Mouse (Mus musculus) T-helper 17 cell (primary cell): ENCODE data around the gene Cpt1c.

Experiments
- in situ Hi-C, 2 experiments: fragments of 300-600 bp; cut with MboI, MseI; formaldehyde crosslinking; loops; 1 replicate in 1 of 2; 2 replicates in 1 of 2; pipeline ENCODE4 v1.15.1; 2025; ENCODE audit warnings: high pct_unique_total_duplicates in 2 of 2

Cpt1c gene

DNA sequence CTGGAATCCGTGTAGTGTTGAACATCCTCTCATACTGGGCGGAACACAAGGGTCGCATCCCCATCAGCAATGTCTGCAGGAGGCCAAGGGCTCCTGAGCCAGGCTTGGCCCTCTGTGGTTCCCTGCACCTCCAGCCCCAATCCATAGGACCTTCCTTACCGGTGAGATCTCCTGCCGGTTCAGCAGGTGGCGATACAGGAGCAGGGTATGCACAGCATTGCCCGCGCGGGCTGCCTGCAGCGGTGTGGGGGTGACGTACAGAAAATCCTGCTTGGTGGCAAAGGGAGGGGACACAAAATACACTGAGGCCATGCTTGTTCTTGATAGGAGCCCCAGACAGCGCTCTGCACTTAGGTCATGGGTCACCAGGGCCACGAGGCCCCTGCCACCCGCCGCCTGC lies 8.0 kb downstream of the Cpt1c start:
- in situ Hi-C loops: no loop called here

DNA sequence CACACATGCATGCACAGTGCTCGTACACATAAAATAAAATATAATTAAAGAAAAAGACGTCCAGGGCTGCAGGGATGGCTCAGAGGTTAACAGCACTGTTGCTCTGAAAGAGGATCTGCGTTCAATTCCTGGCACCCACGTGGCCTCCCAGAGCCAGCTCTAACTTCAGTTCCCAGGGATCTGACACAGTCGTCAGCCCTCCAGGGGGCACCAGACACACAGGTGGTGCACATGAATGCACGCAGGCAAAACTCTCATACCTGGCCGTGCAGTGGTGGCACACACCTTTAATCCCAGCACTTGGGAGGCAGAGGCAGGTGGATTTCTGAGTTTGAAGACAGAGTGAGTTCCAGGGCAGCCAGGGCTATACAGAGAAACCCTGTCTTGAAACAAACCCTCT lies 8.7 kb downstream of the Cpt1c start:
- in situ Hi-C loops: no loop called here

DNA sequence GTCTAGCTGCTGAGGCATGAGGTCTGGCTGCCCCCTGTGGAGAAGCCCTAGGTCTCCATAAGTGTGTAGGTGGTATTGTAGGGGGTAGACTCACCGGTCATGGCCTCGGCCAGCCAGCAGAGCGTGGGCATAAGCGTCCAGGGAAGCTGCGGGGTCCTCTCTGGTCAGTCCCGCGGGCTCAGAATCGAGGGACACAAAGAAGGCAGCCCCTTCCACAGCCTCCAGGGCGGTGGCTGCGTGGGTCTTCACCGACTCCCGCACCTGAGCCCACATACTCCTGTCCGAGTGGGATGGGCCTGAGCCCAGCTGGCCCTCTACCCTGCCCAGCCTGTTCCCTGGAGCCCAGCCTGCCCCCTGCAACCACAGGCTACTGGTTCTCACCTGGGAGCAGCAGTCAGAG lies 9.7 kb downstream of the Cpt1c start:
- in situ Hi-C loops: loop anchor here in 1 of 2 experiments (5.0 kb wide), 1 partner anchor 53 kb away; no protein-coding TSS in a partner anchor

DNA sequence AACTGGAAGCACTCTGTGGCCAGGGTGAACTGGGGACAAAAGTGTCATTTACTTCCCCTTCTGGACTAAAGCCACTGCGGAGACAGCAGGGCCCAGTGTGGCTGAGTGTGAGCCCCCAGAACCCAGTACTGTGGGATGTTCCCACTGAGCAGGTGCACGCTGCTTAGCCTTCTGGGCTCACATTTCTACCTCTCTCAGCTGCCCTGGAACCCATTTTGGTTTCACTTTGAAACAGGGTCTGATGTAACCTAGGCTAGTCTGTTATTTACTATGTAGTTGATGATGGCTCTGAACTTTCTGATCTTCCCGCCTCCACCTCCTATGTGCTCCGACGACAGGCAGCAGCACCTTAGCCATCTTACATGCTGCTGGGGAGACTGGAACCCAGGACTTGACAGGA lies 11.8 kb downstream of the Cpt1c start:
- in situ Hi-C loops: loop anchor here in 1 of 2 experiments (5.0 kb wide), 1 partner anchor 51 kb away; no protein-coding TSS in a partner anchor

DNA sequence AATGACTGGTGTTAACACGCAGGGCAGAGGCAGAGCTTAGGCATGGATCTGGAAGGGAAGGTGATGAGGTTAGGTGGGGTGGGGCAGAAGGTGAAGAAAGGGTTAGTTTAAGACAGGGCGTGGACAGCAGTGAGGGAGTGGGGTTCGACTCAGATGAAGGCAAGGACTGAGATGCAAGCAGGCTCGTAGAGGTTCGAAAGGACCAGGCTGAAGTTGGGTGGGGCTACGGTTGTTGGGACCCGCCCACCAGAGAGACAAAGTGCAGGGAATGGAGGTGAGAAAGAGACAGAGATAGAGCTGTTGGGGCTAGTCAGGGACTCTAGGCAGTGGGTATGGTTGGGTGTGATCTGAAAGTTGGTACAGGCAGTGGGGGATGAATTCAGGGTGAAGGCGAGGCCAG lies 12.3 kb downstream of the Cpt1c start:
- in situ Hi-C loops: loop anchor here in 1 of 2 experiments (5.0 kb wide), 1 partner anchor 50 kb away; no protein-coding TSS in a partner anchor

DNA sequence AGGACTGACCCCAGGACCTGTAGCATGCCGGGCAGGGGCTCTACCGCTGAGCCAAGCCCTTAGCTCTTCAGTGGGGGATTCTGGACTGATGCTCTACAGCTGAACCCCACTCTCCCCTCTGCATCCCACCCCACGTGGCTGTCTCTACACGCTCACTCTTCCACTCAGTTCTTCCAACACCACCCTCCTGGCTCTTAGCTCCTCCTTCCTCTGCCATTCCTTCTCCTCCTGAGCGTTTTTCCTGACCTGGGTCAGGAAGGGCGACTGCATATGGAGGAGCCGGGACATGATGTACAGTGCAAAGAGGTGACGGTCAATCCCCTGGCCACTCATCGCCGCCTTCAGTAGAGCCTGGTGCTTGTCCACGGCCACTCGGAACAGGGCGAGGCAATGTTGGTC lies 14.1 kb downstream of the Cpt1c start:
- in situ Hi-C loops: loop anchor here in 1 of 2 experiments (5.0 kb wide), 1 partner anchor 48 kb away; no protein-coding TSS in a partner anchor

DNA sequence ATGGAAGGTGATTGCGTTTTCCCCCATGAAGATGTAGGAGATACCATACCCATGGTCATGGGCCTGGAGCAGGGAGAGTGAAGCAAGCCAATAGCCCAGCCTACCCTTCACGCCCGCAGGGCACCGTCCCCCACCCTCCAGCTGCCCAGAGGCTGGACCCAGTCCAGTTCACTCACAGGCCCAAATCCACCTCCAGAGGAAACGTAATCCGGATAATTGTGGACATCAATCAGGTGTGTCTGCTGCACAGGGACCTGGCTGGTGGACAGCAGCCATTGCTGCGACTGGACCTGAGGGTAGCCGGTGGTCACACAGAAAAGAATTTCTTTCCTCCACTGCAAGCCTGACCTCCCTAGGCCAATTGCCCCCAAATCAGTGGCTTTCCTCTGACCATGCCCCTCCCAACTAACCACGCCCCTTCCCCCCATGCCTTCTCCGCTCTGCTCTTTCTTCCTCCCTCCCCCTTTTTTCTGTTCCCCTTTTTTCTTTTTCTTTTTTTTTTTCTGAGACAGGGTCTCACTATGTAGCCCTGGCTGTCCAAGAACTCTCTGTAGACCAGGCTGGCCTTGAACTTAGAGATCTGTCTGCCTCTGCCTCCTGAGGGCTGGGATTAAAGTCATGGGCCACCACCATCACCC lies 14.7 kb downstream of the Cpt1c start:
- in situ Hi-C loops: loop anchor here (5.0 kb wide), 2 partner anchors 48 to 238 kb away; no protein-coding TSS in a partner anchor

DNA sequence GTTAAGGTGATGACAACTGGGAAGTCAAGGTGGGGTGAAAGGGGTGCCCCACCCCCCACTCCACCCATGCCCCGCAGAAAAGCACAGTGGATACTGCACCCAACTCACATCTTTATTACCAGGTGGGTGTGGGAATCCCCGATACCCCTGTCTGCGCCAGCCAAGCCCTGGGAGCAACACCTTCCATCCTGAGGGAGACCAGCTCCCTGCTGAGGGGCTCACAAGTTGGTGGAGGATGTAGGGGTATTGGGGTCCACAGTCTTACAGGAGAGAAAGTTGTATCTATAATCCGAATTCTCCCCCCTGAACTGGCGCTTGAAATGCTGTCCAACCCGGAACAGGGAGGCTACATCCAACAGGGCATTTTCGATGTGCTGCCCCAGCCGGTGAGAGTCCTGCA lies 15.4 kb downstream of the Cpt1c start:
- in situ Hi-C loops: loop anchor here in 1 of 2 experiments (5.0 kb wide), 1 partner anchor 237 kb away; no protein-coding TSS in a partner anchor

DNA sequence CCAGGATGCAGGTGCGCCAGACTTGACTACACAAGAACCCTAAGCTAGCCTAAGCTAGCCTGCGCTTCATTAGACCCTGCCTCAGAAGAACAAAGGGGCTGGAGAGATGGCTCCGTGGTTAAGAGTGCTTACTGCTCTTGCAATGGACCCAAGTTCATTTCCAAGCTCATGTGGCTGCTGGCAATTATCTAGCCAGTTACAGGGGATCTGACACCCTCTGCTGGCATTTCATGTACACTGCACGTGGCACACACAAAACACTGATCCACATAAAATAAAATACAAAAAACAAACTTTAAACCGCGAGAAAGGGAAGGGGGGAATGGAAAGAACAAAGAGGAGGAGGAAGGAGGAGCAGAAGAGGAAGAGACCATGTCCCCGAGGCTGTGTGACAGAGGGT lies 16.4 kb downstream of the Cpt1c start:
- in situ Hi-C loops: loop anchor here in 1 of 2 experiments (5.0 kb wide), 1 partner anchor 236 kb away; no protein-coding TSS in a partner anchor

DNA sequence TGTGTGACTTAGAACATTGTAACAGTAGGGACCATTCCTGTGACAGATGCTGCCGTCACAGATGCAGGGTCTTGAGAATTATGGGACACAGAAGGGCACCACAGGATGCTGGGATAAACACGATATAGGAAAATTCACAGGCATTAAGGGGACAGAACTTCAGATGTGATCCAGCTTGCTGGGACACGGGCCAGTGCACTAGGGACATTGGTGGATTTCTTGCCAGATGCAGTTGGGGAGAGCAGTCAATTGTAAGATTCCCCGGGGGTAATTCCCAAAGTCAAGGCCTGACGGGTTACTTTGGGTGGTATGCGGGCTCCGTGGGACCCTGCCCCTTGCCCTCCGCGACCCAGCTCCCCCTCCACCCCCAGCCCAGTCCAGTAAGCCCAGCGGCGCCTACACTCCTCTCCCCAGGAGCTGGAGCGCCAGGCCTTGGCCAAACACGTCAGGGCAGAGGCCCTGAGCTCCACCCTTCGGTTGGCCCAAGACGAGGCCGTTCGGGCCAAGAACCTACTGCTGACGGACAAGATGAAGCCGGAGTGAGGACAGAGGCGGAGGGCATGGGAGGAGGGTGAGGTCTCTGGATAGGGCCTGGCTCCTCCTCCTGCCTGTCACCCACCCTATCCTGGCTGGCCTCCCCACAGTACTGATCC lies 17.3 kb downstream of the Cpt1c start:
- in situ Hi-C loops: loop anchor here in 1 of 2 experiments (5.0 kb wide), 1 partner anchor 235 kb away; no protein-coding TSS in a partner anchor

DNA sequence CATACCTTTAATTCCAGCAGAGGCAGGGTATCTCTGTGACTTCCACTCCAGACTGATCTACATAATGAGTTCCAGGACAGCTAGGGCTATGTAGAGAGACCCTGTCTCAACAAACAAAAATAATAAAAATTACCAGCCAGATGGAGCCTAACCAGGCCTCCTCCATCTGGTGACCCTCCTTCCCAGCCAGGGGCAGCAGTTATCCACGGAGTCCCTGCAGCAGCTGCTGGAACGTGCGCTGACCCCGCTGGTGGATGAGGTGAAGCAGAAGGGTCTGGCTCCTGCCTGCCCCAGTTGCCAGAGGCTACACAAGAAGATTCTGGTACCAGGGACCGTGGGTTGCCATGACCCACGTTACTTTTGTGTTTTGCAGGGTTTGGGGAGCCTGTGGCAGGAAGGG lies 18.4 kb downstream of the Cpt1c start:
- in situ Hi-C loops: loop anchor here in 1 of 2 experiments (5.0 kb wide), 1 partner anchor 234 kb away; no protein-coding TSS in a partner anchor

DNA sequence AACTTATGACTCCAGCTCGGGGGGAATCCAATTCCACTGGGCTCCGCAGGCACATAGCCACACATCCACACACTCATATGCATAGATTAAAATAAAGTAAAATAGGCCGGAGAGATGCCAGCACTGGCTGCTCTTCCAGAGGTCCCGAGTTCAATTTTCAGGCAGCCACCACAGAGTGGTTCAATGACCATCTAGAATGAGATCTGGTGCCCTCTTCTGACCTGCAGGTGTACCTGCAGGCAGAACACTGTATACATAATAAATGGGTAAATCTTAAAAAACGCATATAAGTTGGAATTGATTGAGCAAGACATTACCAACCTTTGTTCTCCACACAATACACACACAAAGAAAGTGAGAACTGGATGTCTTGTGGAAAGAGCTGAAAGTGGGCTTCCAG lies 19.0 kb downstream of the Cpt1c start:
- in situ Hi-C loops: loop anchor here in 1 of 2 experiments (5.0 kb wide), 1 partner anchor 233 kb away; no protein-coding TSS in a partner anchor

DNA sequence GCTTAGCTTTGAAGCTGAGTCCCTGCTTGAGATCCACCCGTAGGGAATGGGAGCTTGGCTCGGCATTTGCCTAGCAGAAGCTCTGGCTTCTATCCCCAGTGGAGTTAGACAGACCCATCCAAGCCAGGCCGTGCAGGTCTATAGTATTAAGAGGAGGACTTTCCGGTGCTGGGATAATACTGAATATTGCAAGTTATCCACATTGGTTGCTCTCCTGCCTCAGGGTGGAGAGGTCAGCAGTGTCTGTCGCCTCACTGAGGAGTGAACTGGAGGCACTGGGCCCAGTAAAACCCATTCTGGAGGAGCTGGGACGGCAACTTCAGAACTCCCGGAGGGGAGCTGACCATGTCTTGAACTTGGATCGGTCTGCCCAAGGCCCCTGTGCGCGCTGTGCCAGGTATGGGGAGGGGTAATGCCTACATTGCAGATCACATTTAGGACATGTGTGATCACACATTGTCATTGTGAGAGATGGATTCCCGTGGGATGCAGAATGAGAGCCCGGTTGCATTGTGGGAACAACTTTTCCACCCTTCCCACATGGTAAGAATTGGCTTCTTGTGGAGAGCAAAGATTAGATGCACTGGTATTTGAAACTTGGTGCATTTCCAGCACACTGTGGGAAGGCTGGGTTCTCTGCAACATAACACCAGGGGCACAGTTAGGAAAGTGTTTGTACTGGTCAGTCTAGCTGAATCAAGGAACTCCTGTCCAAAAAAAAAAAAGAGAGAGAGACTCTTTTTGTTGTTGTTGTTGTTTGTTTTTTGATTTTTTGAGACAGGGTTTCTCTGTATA lies 20.4 kb downstream of the Cpt1c start:
- in situ Hi-C loops: loop anchor here in 1 of 2 experiments (5.0 kb wide), 1 partner anchor 232 kb away; no protein-coding TSS in a partner anchor

DNA sequence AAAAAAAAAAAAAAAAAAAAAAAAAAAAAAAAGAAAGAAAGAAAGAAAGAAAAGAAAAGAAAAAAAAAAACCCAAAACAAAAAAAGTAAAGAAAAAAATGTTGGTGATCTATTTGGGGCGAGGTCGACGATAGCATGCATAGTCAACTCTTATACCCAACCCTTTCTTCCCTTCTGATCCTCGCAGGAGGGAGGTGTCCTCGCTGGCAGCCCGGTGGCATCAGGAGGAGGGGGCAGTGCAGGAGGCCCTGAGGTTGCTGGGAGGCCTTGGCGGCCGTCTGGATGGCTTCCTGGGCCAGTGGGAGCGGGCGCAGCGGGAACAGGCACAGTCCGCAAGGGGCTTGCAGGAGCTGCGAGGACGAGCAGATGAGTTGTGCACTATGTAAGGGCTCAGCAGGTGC lies 21.1 kb downstream of the Cpt1c start:
- in situ Hi-C loops: loop anchor here in 1 of 2 experiments (5.0 kb wide), 1 partner anchor 231 kb away; no protein-coding TSS in a partner anchor

DNA sequence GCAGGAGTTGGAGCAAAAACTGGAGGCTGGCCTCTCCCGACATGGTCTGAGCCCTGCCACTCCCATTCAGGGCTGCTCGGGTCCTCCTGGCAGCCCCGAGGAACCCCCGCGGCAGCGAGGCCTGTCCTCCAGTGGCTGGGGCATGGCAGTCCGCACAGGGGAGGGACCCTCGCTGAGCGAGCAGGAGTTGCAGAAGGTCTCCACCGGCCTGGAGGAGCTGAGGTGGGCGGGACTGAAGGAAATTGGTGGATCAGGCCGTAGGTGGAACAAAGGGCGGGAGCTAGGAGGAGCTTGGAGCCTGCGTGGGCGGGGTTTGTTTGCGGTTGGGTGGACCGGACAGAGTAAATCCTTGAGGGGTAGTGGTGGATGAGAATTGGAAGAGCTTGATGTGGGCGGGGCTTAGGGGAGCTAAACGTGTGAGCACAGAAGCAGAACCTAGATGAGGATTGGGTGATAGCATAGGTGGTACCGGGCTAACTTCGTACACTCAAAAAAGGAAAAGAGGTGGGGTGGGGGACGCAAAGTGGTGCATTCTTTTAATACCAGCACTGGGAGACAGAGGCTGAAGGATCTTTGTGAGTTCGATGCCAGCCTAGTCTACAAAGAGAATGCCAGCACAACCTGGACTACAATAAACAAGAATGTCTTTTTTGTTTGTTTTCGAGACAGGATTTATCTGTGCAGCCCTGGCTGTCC lies 21.9 kb downstream of the Cpt1c start:
- in situ Hi-C loops: loop anchor here in 1 of 2 experiments (5.0 kb wide), 1 partner anchor 230 kb away; no protein-coding TSS in a partner anchor

DNA sequence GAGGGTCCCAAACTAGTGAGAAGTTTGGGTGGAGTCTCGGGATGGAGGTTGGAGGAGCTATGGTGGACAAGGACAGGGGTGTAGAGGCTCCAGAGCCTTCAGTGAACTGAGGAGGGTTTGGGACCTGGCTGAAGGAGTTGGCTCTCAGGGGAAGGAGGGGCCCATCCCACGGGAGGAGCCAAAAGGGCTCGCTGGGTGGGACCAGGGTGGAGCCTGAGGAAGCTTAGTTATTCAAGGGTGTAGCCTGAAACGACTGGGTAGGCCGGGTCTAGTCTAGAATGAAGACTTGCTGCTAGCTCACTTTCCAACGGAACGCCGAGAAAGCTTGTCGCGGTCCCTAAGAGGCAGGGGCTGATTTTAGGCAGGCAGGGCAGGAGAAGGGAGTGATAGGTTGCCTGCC lies 22.7 kb downstream of the Cpt1c start:
- in situ Hi-C loops: loop anchor here in 1 of 2 experiments (5.0 kb wide), 1 partner anchor 230 kb away; no protein-coding TSS in a partner anchor

DNA sequence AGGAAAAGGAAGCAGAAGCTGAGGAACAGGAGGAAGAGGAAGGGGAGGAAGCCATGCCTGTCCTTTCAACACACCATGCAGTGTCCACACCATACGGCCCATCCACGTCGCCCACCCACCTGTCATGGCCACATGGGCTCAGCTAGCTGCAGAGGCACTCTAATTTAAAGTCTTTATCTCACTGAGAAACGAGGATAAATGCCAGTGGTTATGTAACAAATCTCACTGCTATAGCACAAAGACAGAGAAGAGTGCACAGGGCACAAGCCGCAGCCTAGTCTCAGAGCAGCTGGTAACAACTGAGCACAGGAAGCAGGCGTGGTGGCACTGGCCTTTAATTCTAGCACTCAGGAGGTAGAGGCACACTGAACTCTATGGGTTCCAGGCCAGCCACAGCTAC lies 24.7 kb downstream of the Cpt1c start:
- in situ Hi-C loops: loop anchor here in 1 of 2 experiments (5.0 kb wide), 1 partner anchor 228 kb away; no protein-coding TSS in a partner anchor

DNA sequence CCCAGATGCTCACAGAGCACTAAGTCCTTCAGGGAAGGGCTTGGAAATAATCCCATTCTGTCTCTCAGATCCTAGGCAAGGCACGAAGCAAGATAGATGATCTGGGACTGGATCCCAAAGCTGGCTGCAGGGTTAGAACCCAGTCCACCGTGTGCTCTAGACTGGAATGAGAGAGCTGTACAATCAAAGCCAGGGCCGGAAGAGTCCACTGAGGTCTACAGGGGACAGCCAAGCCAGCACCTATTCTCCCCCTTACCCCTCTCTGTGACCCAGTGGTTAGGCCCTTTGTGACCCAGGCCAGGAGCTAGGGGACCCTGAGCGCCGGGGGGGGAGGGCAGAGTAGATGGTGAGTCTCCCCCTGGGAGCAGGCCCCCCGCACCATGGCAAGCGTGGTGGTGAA lies 31.7 kb downstream of the Cpt1c start, which contains the start of gene Tsks:
Tsks (plus strand) TSS at position 301 of the 400 bp plus-strand sequence.
- in situ Hi-C loops: no loop called here

DNA sequence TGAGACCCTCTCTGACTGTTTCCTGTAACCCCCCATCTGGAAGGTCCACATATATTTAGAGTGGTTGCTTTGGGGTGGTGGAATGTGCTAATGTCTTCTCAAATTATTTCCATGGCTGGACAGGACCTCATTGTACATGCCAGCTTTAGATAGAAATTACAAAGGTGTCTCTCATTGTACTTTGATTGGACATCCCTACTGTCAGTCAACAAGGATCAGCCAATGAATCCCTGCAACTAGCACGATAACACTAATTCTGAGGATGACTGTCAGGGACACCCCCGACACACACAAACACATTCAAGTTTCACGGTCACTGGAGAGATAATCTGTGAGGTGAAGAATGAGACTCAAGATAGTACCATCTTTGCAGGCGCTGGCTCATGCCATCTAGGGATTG lies 36.0 kb downstream of the Cpt1c start:
- in situ Hi-C loops: no loop called here
